Mouse (Mus musculus) layer of hippocampus, adult 9-11 months (tissue): Measurements from ENCODE around the gene Surf1.
"Not testable (repeated sequence)": the region's sequence is repeated elsewhere in the genome, so short reads cannot be mapped to it uniquely, and the experiment has no call there.

Experiments used
- DNase-seq: peaks from one replicate; pipeline ENCODE4 v3.0.0; 2022

Surf1 gene

DNA sequence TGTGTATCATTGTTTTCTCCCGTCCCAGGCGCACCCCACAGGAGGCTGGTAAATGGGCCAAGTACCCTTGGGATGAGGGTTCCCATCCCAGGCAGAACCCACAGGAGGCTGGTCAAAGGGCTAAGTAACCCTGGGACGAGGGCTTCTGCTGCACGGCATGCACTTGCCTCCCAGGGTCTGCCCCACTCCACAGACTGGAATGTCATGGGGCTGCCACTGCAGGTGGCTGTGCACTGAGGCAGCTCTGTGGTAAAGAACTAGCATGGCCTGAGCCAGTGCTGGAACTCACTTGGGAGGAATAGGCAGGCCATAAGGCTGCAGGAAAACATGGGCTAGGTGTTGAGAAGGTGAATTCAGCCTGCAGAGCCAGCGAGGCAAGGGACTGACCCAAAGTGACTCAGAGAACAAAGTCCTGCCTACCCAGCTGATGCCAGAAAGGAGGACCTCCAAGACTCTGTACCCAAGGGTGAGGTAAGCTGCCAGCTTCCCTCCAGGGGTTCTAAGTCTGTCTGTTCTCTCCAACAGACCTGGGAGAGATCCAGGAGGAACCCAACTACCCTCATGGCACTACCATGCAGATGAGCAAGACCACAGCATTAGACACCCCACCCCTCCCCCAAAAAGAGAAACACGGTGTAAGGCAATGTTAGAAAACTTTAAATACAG is 4.0 kb upstream of the Surf1 start:
- no peak for DNase-seq

DNA sequence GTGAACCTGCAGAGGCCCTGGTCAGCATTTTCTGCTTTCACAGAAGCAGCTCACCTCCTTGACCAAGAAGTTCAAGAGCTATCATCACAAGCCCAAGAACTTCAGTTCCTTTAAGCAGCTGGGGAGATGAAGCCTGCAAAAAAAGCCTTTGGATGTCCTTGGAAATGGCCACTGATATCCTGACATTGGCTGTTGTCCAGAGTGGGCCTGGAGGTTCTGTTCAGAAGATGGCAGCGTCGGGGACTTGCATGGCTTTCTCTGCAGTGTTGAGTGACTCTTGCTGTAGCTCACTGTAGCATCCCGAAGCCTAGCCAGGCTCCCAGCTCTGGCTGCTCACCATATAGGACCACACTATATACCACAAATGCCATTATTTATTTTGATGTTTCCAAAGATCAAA is 3.4 kb upstream of the Surf1 start:
- no peak for DNase-seq

DNA sequence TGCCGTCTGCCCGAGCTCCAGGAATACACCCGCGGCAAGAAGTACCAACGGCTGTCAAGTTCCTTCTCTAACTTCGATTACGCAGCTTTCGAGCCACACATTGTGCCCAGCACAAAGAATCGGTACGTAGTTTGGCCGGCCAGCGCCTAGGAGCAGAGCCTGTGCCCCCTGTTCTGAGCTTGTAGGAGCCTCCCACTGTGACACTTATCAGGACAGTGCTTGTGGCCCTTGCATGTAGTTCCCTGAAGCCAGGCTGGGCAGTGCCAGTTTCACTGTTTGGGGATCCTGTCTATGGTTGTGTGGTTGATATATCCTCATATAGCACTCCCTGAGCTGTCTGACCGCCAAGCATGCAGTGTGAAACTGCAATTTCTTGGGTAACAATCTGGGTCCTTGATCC is 408 bp upstream of the Surf1 start:
- DNase-seq, result no peak

DNA sequence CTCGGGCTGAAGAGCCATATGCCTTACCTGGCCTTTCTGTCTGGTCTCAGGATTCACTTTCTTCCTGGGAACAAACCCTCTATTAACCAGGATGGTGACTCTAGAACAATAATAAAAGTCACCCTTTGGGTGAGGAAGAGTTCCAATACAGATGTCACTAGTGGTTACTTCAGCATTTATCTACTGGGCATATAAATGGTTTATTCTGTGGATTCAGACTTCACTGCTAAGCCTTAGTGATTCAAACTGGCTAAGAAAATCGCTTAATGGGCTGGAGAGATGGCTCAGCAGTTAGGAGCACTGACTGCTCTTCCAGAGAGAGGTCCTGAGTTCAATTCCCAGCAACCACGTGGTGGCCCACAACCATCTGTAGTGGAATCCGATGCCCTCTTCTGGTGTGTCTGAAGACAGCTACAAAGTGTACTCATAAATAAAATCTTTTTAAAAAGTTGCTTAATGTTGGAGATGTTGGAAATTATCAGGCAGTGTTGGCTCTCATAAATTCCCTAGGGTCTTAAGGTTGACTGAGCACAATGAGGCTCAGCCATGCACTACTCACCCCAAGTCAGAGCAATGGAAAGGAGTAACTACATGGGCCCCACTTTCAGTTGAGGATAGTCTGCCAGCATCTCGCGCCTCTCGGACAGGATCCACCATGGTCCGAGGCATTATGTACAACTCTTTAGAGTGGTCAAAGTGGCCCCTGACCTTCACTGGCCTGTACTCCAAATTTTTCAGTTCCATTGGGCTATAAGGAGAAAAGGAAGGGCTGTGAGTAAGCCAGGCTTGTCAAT is 2.0 kb downstream of the Surf1 start:
- DNase-seq, result no peak

DNA sequence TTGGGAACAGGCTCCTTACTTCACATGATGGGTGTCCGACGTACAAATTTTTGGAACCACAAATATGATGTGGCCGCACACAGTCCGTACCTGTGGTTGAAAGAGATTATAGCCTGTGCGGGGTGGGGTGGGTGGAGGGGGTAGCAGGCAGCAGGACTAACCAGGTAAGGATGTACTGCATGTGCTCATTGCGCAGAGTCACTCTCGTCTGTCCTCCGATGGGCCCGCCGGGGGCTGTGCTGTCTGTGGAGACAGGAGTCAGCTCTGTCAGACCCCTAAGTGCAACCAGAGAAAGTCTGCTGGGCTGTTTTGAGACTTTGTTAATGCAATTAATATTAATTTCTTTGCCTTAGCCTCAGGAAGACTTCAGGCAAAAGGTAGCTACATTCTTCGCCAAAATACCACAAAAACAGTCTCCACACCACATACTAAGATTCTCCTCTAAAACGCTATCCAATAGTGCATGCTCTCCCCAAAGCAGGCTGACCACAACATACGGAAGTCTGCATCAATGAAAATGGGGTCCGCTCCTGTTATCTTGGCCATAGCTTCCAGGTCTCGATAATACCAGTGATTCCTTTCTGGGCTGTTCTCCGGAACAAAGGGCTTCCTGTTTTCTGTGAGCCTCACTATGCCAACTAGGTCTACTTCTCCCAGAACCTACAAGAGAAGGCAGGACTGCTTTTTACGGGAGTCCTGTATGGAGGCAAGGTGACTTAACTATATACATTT is 2.7 kb downstream of the Surf1 start:
- DNase-seq, result no peak

DNA sequence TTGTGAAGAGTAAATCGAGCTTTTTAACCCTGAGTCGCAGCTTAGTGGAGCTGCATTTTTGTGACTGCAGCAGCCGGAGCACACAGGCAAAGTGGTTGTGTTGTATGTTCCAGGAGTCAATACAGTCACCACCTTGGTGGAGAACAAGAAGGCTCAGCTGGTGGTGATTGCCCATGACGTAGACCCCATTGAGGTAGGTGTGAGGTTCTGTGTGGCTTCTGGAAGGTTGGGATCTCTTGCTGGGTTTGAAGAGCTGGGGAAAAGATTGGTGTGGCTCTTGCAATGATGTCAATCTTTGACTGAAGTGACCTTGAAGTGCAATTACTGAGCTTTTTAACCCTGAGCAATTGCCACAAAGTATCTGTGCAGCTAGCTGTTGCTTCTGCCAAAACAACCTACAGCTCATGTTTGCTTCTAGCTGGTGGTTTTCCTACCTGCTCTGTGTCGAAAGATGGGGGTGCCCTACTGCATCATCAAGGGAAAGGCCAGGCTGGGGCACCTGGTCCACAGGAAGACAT is 4.0 kb downstream of the Surf1 start:
- DNase-seq, result no peak

DNA sequence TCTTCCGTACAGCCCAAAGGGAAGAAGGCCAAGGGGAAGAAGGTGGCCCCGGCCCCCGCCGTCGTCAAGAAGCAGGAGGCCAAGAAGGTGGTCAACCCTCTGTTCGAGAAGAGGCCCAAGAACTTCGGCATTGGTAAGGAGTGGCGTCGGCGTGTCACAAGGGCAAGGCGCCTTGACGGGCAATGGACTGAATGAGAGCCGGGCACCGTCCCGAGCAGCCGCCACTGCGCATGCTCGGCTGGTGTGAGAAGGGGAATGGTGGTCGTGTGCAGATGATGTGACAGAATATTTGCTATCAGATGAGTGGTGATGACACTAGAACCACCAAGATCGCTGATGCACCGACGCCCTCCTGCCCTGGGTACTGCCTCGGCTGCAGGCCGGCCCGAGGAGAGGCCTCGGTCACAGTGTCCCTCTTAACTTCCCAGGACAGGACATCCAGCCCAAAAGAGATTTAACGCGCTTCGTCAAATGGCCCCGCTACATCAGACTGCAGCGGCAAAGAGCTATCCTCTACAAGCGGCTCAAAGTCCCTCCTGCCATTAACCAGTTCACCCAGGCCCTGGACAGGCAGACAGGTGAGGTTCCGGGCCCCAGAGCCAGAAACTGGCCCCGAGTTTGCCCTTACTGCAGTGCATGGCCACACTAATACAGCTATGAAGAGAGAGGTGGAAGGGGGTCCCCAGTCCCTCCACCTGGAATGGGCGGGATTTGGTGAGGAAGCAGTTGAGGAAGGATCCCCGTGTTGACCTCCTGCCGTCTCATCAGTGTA is 5.2 kb downstream of the Surf1 start:
- peak; percentile 61 for DNase-seq

DNA sequence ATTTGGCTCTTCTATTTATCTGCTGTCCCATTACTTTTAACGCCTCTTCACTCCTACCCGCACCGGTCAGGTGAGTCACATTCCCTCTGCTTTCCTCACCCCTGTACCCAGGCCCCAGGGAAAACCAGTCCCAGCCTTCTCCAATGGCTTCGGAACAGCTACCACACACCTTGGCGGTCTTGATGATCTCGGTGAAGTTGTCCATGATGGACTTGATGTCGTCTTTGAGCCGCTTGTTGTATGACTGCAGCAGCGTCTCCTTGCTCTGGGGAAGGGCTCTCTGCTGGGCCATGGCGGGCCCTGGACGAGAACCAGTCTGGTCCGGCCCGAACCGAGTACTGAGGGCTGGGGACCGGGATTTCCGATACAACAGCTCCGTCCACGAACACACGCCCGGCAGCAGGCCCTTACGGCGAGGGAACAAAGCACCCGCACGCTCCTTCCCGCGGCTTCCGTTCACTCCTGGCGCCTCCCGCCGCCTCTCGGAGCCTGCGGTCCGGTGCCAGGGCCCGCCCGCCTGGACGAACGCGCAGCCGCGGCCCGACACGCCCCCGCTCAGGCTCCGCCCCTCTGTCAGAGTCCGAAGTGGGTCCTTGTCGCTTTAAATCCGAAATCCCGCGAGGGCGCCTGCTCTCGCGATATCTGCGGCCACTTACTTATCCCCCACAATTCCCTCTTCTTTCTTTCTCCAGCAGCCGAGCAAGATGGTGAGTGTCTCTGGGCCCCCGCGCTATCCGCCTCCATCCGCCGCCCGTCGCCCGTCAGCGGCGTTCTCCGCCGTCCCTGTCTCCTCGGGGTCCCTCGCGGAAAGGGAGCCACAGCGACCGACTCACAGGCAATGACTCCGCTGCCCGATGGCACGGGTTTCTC is 6.0 kb downstream of the Surf1 start, which contains the start of the genes Med22 and Rpl7a:
TSS of gene Med22 (minus strand) at position 554 of the 870 bp plus-strand sequence.
TSS of gene Rpl7a (plus strand) at position 641 of the 870 bp plus-strand sequence.
- DNase-seq, result peak; percentile 99

DNA sequence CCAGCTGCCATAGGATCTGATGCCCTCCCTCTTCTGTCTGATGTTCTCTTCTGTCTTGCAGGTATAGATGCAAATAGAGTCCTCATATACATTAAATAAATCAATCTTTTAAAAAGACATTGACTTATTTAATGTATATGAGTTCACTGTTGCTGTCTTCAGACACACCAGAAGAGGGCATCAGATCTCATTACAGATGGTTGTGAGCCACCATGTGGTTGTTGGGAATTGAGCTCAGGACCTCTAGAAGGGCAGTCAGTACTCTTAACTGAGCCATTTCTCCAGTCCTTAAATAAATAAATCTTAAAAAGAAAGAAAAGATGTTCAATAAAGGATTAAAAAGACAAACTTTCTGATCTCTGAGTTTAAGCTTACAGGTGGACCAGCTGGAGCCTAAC is 6.9 kb downstream of the Surf1 start:
- DNase-seq, result no peak

DNA sequence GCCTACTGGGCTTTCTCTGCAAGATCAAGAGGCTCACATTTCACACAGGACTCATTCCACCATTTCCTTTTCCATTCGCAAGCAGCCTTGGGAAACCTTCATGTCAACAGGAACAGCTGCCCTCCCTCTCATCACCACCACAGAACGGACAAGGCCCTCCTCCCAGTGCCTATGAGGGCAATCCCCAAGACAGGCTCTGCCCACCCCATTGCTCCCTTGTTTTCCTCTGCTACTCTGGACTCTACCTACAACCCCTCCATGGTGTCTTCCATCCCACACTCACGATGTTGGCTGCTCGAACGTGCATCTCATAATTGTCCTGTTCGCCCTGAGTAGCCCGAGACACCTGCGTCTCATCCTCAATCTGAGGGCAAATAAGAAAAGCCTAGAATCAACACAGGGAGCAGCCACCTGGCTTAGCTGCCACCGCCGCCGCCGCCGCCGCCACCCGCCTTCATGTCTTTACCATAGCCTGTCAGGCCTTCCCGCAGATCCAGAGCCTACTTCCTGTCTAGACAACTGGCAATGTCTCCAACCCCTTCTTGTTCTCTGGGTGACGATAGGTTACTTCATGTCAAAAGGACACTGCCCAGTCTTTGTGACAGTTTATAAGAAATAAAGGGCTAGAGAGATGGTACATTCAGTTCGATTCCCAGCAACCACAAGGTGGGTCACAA is 7.5 kb downstream of the Surf1 start:
- DNase-seq, result no peak

DNA sequence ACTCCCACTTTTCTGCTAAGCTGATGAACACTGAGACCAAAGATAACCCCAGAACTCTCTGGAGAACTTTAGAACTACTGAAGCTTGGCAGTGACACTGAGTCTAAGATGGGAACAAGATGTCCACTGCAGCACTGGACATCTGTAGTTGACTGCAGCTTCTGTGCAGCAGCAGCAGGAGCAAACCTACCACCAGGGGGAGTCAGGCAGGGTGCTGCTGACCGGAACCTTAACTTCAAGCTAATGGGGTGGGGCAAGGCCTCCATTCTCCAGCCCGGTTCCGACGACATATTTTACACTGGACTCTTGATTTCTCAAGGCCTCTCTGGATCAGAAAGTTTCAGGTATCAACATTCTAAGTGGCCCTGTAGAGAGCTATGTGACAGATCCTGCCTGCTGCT is 9.2 kb downstream of the Surf1 start:
- DNase-seq, result no peak

DNA sequence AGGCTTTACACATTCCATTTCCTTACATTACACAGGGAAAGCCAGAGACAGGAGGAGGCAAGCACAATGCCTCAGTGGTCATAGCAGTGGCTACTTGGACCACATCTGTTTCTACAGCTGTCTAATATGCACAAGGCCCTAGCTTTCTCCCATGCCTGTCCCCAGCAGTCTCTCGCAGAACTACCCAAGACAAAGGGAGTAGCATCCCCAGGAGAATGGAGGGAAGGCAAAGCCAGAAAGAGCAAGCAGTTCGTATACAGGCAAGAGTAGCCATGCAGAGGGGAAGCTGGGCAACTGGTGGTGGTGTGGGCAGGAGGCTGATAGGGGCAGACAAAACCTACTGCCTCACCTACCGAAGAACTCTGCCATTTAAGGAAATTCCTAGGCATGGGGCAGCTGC is 9.9 kb downstream of the Surf1 start:
- DNase-seq, result no peak

DNA sequence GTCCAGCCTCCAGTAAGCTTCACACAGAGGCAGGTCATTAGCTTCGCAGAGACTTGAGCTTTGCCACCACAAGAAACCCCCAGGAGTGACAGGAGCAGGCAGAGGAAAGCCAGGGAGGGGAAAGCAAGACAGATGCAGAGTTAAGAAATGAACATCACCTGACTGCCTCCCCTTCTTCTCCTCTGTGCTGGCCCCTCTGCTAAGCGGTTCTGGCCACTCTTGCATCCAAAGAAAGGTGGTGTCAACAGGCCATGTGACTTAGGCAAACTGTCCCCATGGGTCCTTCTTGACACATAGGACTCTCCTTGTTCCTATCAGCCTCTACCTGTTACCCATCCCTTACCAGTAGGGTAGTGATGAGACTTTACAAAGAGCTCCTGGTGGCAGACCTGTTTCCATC is 10.4 kb downstream of the Surf1 start:
- DNase-seq, result no peak

DNA sequence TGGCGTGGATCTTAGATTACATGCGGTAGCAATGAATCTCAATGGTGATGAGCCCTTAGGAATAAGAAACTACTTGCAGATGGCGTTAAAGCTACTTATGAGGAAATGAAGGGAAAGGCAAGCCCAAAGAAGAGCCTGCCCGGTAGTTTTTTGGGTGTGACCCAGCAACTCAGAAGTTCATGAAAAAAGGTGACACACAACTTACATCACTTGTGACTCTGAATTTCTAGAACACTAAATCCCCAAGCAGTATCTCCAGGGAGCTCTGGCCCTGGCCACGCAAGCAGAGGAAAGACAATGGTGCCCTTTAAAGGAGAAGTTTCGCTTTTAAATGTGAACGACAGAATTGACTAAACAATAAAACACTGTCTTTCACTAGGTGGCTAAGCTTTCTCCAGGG is 13.0 kb downstream of the Surf1 start:
- DNase-seq, result no peak

DNA sequence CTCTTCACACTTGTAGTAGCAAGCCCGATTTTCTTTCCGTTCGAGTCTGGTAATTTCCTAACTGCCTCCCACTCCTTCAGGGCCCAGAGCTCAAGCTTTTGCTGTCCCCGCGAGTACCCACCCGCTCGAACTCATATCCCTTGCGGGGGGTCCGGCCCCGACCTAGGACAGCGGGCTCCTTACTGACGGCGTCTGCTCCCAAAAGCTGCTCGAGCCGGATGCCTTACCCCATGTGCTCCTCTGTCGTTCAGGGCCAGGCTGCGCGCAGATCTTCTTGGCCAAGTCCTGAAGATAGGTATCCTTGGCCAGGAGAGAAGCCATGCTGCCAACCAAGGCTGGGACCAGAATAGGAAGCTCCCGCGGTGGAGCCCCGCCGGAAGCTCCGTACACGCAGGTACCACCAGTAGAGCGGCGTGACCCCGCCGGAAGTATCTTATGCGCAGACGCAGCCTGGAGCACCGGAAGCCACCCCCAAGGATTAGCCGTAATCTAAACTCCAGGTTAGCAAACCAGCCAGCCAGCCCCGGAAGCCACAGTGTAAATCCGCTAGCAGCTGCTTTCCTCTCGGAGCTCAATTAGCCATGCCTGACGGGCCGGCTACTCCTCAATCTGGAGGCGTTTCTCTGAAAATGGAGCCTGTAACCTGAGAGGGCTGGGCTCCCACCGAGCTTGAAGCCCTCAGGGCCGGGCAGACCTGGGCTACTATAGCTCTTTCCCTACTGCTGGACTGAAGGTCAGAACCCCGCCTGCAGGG is 13.7 kb downstream of the Surf1 start, which contains the start of gene Surf6:
TSS of gene Surf6 (minus strand) at position 413 of the 754 bp plus-strand sequence.
- DNase-seq, result peak; percentile 97

DNA sequence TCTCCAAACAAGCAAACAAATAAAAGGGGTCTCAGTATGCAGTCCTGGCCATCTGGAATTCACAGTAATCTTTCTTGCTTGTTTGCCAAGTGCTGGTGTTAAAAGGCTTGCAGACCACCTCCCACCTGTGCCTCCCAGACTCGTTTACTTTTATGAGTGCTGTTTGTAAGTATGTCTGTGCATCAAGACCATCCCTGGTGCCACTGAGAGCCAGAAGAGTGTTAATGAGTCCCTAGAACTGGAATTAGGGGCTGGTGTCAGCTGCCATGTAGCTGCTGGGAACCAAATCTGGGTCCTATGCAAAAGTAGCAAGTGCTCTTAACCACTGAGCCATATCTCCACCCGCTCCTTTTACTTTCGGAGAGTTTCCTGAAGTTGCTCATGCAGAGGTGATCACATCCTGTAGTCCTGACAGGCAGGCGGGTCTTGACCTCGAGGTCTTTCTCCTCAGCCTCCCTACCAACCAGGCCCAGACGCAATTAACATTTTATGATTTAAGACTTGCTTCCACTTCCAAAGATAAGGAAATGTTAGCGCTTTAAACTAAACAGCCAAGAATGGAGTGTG is 14.4 kb downstream of the Surf1 start:
- no peak for DNase-seq

DNA sequence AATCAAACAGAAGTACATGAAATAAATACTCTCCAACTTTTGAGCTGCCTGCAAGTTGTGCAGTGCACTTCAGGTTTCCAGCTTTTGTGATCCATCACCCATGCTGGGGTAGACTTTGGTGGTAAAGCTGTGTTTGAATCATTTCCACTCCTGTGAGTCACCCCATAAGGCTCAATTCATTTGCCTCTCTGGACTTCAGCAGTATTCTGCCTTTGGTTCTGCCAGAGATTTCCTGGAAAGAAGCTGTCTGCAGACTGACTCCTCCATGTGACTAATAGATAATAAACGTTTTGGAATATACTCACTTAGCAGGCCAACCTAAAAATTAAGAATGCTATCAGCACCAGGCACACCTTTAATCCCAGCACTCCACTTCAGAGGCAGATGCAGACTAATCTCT is 15.6 kb downstream of the Surf1 start:
- no peak for DNase-seq

DNA sequence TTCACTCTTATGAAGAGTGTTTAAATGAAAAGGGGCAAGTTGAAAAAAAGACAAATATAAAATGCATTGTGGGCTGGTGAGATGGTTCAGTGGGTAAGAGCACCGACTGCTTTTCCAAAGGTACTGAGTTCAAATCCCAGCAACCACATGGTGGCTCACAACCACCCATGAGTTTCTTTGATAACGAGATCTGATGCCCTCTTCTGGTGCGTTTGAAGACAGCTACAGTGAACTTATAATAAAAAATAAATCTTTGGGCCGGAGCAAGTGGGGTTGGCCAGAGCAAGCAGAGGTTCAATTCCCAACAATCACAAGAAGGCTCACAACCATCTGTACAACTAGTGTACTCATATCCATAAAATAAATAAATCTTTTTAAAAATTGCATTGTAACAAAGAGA is 20.4 kb downstream of the Surf1 start:
- DNase-seq, result no peak

DNA sequence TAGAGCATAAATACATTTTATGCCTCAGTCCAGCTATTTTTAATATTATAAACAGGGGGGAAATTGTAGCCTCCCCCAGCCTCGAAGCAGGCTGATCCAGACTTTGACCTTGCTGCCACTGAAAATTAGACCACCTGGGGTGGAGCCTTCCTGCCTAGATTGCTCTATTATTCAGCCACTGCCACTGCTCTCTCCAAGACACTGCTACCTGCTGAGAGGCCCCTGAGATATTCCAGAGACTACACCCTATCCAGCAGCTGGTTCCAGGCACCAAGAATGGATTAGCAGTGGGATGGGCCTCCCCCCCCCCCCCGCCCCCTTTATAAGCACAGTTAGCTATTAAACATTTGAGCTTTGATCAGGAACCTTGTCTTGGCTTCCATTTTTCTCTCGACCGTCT is 30.2 kb downstream of the Surf1 start:
- DNase-seq, result not testable (repeated sequence)

DNA sequence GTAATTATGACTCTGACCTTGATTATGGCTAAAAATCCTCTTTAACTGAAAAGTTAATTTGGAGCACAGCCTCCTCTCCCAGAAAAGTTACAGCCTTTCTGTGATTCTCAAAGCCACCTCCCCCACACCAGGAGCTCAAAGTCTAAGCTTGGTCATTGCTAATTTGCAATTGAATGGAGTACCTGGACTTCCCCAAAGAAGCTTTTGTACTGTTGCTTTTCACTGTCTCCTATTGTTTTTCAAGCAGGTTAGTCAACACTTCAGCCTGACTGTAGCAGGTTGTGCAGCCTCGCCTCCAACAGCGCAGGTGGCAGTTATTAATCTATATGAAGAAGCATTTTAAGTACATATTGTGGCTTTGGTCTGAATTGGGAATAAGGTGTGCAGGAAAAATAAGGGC is 30.8 kb downstream of the Surf1 start:
- DNase-seq, result not testable (repeated sequence)
